Mouse (Mus musculus): ENCODE measurements around the gene Wdr70.

Wdr70 gene

GRCm38 (mm10) chr15:7862890-7863289 is 236.1 kb downstream of the Wdr70 start:
- DNase-seq (ENCODE audit: low spot score) = no peak

DNA sequence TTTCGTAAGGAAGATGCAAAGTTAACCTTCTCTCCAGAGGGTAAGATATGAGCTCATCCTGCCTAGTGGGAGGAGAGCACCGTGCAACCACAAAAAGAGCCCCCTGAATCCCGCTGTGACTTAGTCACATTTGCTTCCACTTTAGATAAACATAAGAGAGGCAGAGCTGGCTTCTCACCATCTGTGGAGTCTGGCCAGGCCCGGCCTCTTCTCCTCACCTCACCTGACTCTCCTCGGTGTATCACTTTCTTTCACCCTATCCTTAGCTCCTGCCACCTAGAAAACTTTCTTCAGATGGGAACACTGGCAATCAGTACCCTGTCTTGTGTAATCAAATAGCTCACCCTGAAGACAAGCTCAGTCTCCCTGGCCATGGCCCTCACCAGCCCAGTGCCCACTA is 240.2 kb downstream of the Wdr70 start:
- DNase-seq (ENCODE audit: low spot score) = no peak

GRCm38 (mm10) chr15:7857418-7857817 is 241.6 kb downstream of the Wdr70 start:
- no peak for DNase-seq (ENCODE audit: low spot score)

DNA sequence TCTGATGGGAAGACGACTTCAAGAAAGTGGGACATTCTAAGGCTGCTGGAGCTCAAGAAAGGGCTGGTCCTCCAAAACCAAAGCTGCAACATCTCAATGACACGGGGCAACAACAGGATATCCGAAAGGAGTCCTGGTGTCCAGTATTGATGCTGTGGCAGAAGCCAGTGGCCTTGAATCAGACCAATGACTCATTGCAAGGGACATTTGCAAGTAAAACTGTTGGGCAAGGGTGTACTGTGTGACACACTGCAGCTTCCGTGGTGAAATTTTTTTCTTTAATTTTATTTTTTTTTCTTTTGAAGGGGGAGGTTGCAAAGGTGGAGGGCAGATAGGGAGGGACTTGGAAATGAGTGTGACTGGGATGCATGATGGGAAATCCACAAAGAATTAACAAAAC is 256.6 kb downstream of the Wdr70 start:
- no peak for DNase-seq (ENCODE audit: low spot score)

DNA sequence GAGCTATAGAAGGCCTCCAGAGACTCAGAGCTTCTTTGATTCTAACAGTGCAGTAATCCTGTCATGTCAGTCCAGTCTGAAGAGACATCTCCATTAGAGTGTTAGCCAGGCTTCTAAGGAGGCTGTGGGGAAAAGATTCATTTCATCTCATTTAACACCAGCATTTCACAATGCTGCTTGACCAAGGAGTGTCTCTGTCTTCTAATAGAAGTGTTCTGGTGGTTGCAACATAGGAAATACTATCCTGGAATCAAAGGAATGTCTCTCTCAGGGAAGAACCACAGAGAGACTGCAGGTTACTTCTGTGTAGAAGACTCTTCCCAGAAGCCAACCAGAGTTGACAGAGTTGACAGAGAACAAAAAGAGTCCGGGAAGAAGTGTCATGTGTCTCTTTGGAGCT is 257.3 kb downstream of the Wdr70 start:
- no peak for DNase-seq (ENCODE audit: low spot score)

GRCm38 (mm10) chr15:7838921-7839309 is 260.1 kb downstream of the Wdr70 start:
- DNase-seq (ENCODE audit: low spot score) = no peak

GRCm38 (mm10) chr15:7838060-7838920 is 260.7 kb downstream of the Wdr70 start:
- DNase-seq (ENCODE audit: low spot score) = no peak

DNA sequence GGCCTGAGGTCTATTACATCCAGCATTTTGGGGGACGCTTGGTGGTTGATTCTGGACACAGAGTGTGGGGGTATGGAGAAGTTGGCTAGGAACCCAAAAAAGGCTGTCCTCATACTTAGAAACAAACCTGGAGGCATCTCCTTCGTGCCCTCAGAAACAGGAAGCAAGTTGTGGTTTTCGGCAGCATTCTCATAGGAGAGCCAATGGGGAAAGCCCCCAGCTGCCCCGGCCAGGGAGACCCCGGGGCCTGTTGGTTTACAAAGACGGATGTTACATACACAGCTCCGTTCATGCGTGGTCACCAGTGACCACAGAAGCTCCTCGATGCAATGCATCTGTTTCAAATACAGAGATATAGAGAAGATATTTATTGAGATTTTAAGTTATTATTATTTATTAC is 263.6 kb downstream of the Wdr70 start:
- no peak for DNase-seq (ENCODE audit: low spot score)

- no peak for DNase-seq (ENCODE audit: low spot score)
Measured at GRCm38 (mm10) chr15:7825530-7825929, 273.5 kb downstream of the Wdr70 start.

DNA sequence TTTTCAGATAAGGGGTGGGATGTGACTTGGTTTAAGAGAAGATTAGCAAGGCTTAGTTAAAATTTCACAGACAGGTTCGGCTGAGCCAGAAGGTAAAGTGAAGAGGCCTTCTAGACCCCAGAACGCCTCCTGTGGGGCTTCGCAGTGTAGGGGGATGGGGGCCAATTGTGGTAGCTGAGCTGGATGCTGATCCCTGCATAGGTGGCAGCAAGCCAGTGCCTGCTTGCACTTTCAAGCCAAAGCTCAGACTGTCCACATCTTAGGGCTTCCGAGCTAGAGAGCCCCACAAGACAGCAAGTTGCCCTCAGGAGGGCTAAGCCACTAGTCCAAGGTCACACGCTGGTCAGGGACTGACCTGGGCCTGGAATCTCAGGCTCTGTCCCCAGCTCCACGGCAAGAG is 275.1 kb downstream of the Wdr70 start:
- DNase-seq (ENCODE audit: low spot score) = no peak

Data from retina, embryonic 14.5 days (tissue).